Comparison of ENCODE assay signal across 8 mouse cellular contexts in genomic region chr4:129130755-129131303, GRCm38 (mm10). TPM values are rescaled to one million over a fixed set of nuclear protein-coding genes. Genes with fewer than 3 reads are reported as not detected.
DNase-seq lines count a peak whose midpoint lies in the region; ATAC-seq and TF ChIP-seq lines count a peak whose summit lies in the region.

No protein-coding gene starts in this region.

- H3K27ac ChIP-seq in heart, postnatal 0 days (ENCODE audit: low read depth) = no peak overlapping the region
- 0 out of 2 replicates have a peak overlapping the region, but pooled peaks have one; percentile 55 for H3K27ac ChIP-seq in embryonic facial prominence, embryonic 15.5 days (replicated peaks)
- peak overlapping the region; percentile 85 for H3K27ac ChIP-seq in kidney, embryonic 14.5 days (ENCODE audit: low read depth, low read length)
- H3K27ac ChIP-seq in midbrain, embryonic 10.5 days (replicated peaks) = 0 out of 2 replicates have a peak overlapping the region, but pooled peaks have one; percentile 28

- H3K4me3 ChIP-seq in heart, postnatal 0 days (ENCODE audit: low read depth, low read length) = peak overlapping the region; percentile 11; the same call in 1 of the 2 replicates
- peak overlapping the region; percentile 33 for H3K4me3 ChIP-seq in embryonic facial prominence, embryonic 15.5 days (replicated peaks)
- H3K4me3 ChIP-seq in kidney, embryonic 14.5 days (ENCODE audit: low read length) = peak overlapping the region; percentile 34
- H3K4me3 ChIP-seq in midbrain, embryonic 10.5 days = peak overlapping the region; percentile 30

- no peak for TF ChIP-seq EP300 in heart, postnatal 0 days (IDR thresholded peaks at IDR 0.05; ENCODE audit: low read depth)

- no peaks in the 10 kb centered on the region for H3K36me3 ChIP-seq in heart, postnatal 0 days (replicated peaks; ENCODE audit: control insufficient read depth, insufficient read depth, low read length)
- H3K36me3 ChIP-seq in embryonic facial prominence, embryonic 15.5 days = no peaks in the 10 kb centered on the region
- no peaks in the 10 kb centered on the region for H3K36me3 ChIP-seq in kidney, embryonic 14.5 days (ENCODE audit: control insufficient read depth, insufficient read depth, low read length)
- H3K36me3 ChIP-seq in midbrain, embryonic 10.5 days = no peaks in the 10 kb centered on the region

- H3K9ac ChIP-seq in heart, postnatal 0 days (replicated peaks; ENCODE audit: low read depth, low read length) = no peak overlapping the region
- H3K9ac ChIP-seq in embryonic facial prominence, embryonic 15.5 days = no peak overlapping the region
- peak overlapping the region; percentile 53; the same call in 1 of the 2 replicates for H3K9ac ChIP-seq in kidney, embryonic 14.5 days (ENCODE audit: low read depth, low read length)

- 5% methylated on average over 16 of the region's 17 CpGs for WGBS in heart, postnatal 0 days
- WGBS in embryonic facial prominence, embryonic 15.5 days = 3% methylated on average over 17 of the region's 17 CpGs
- 0% methylated on average over 17 of the region's 17 CpGs for WGBS in kidney, embryonic 14.5 days
- WGBS in midbrain, embryonic 10.5 days = 5% methylated on average over 17 of the region's 17 CpGs

- H3K27me3 ChIP-seq in heart, postnatal 0 days (ENCODE audit: control insufficient read depth, insufficient read depth, low read length) = peaks cover 18% of the 10 kb centered on the region
- H3K27me3 ChIP-seq in embryonic facial prominence, embryonic 15.5 days = peaks cover 7% of the 10 kb centered on the region
- peaks cover 5% of the 10 kb centered on the region; the same call in 1 of the 2 replicates for H3K27me3 ChIP-seq in kidney, embryonic 14.5 days (ENCODE audit: control insufficient read depth, insufficient read depth, low read length)
- H3K27me3 ChIP-seq in midbrain, embryonic 10.5 days (ENCODE audit: low read depth, poor library complexity, severe bottlenecking) = peaks cover 68% of the 10 kb centered on the region

- TF ChIP-seq CTCF in heart, postnatal 0 days (IDR thresholded peaks at IDR 0.05; ENCODE audit: low read depth) = no peak

- no peak for ATAC-seq in heart, postnatal 0 days (ENCODE audit: insufficient read depth, low read depth)
- peak; percentile 52; the same call in 1 of the 2 replicates for ATAC-seq in embryonic facial prominence, embryonic 15.5 days (ENCODE audit: insufficient number of reproducible peaks, low FRiP score, low TSS enrichment, low read depth)
- ATAC-seq in kidney, embryonic 14.5 days (ENCODE audit: low FRiP score, low TSS enrichment) = peak; percentile 82

- intact Hi-C loops in left cerebral cortex, postnatal 10 days (cut with DNase I) = no loop called here

- 0 out of 2 replicates have a peak, but pooled peaks cover 3% of the 10 kb centered on the region for H3K4me1 ChIP-seq in heart, postnatal 0 days (ENCODE audit: control insufficient read depth, insufficient read depth)
- H3K4me1 ChIP-seq in embryonic facial prominence, embryonic 15.5 days = peaks cover 36% of the 10 kb centered on the region
- H3K4me1 ChIP-seq in kidney, embryonic 14.5 days (ENCODE audit: control insufficient read depth, insufficient read depth, low read length) = peaks cover 34% of the 10 kb centered on the region
- peaks cover 47% of the 10 kb centered on the region for H3K4me1 ChIP-seq in midbrain, embryonic 10.5 days

- DNase-seq in heart, postnatal 0 days (ENCODE audit: low spot score) = no peak
- no peak for DNase-seq in heart, adult 9 months (ENCODE audit: low spot score in 2 of 2)
- DNase-seq in midbrain, embryonic 10.5 days (ENCODE audit: low spot score) = no peak
- DNase-seq in thymus, postnatal 4 days = peak; percentile 68
- no peak for DNase-seq in left cerebral cortex, postnatal 10 days (ENCODE audit: extremely low spot score in 1 of 2, low spot score in 2 of 2)
- DNase-seq in adrenal gland, adult 2 months = no peak

- no peaks in the 10 kb centered on the region for H3K9me3 ChIP-seq in heart, postnatal 0 days (replicated peaks; ENCODE audit: control insufficient read depth, low read length)
- H3K9me3 ChIP-seq in embryonic facial prominence, embryonic 15.5 days (replicated peaks) = no peaks in the 10 kb centered on the region
- H3K9me3 ChIP-seq in kidney, embryonic 14.5 days (ENCODE audit: control insufficient read depth, low read length) = no peaks in the 10 kb centered on the region
- H3K9me3 ChIP-seq in midbrain, embryonic 10.5 days (replicated peaks) = no peaks in the 10 kb centered on the region

- H3K4me2 ChIP-seq in heart, postnatal 0 days (ENCODE audit: low read depth, low read length) = peak overlapping the region; percentile 28; the same call in 1 of the 2 replicates
- H3K4me2 ChIP-seq in embryonic facial prominence, embryonic 15.5 days (replicated peaks) = peak overlapping the region; percentile 49
- peak overlapping the region; percentile 52 for H3K4me2 ChIP-seq in kidney, embryonic 14.5 days (replicated peaks; ENCODE audit: low read depth, low read length)

RNA-seq across cellular contexts. Expression of gene Fndc5, which starts 6.0 kb away (rescaled TPM):
- total RNA-seq in heart, postnatal 0 days (2014; rRNA removed; ENCODE audit: low replicate concordance) = 41.7 and 71.1 TPM in 2 replicates
- 50.7 and 51.3 TPM in 2 replicates for polyA plus RNA-seq in heart, postnatal 0 days (2015; fragmentation: Nextera tagmentation; extraction: Ambion mirVana)
- 19.7 and 26.3 TPM in 2 replicates for polyA plus RNA-seq in embryonic facial prominence, embryonic 15.5 days (2015; fragmentation: Nextera tagmentation; extraction: Ambion mirVana)
- 4.3 and 5.7 TPM in 2 replicates for polyA plus RNA-seq in kidney, embryonic 14.5 days (2014; fragmentation: Nextera tagmentation; extraction: Ambion mirVana)
- 0.50 and 0.78 TPM in 2 replicates for polyA plus RNA-seq in midbrain, embryonic 10.5 days (2016; fragmentation: Nextera tagmentation; extraction: Ambion mirVana)
- 10 to 100 TPM; 41.8 to 44.6 TPM for total RNA-seq in left cerebral cortex, postnatal 10 days (2021)
- 1 to 10 TPM; 3.1 to 7.4 TPM for total RNA-seq in adrenal gland, adult 2 months (2021)
- 2.6 and 5.7 TPM in 2 replicates for polyA plus RNA-seq in adrenal gland, adult 2 months (2012; rRNA removed)

RNA-seq across cellular contexts. Expression of gene Hpca, which starts 9.0 kb away (rescaled TPM):
- not detected in 2 replicates for total RNA-seq in heart, postnatal 0 days (2014; rRNA removed; ENCODE audit: low replicate concordance)
- polyA plus RNA-seq in heart, postnatal 0 days (2015; fragmentation: Nextera tagmentation; extraction: Ambion mirVana) = 0.16 and 0.25 TPM in 2 replicates
- 1.8 and 2.2 TPM in 2 replicates for polyA plus RNA-seq in embryonic facial prominence, embryonic 15.5 days (2015; fragmentation: Nextera tagmentation; extraction: Ambion mirVana)
- polyA plus RNA-seq in kidney, embryonic 14.5 days (2014; fragmentation: Nextera tagmentation; extraction: Ambion mirVana) = 0.83 TPM in 2 replicates
- polyA plus RNA-seq in midbrain, embryonic 10.5 days (2016; fragmentation: Nextera tagmentation; extraction: Ambion mirVana) = 1.4 and 2.4 TPM in 2 replicates
- total RNA-seq in left cerebral cortex, postnatal 10 days (2021) = 100 to 1,000 TPM; 441 to 451 TPM
- total RNA-seq in adrenal gland, adult 2 months (2021) = 1 to 10 TPM in 1 of 2 experiments, under 1 TPM in 1; 0.66 to 1.1 TPM
- polyA plus RNA-seq in adrenal gland, adult 2 months (2012; rRNA removed) = 1.4 and 2.6 TPM in 2 replicates

RNA-seq across cellular contexts. Expression of gene Tmem54, which starts 25.5 kb away (rescaled TPM):
- total RNA-seq in heart, postnatal 0 days (2014; rRNA removed; ENCODE audit: low replicate concordance) = 1.1 TPM in 1 of 2 replicates, not detected in the other
- polyA plus RNA-seq in heart, postnatal 0 days (2015; fragmentation: Nextera tagmentation; extraction: Ambion mirVana) = not detected in 2 replicates
- polyA plus RNA-seq in embryonic facial prominence, embryonic 15.5 days (2015; fragmentation: Nextera tagmentation; extraction: Ambion mirVana) = 26.6 and 26.9 TPM in 2 replicates
- polyA plus RNA-seq in kidney, embryonic 14.5 days (2014; fragmentation: Nextera tagmentation; extraction: Ambion mirVana) = 8.5 and 10.0 TPM in 2 replicates
- polyA plus RNA-seq in midbrain, embryonic 10.5 days (2016; fragmentation: Nextera tagmentation; extraction: Ambion mirVana) = 1.0 and 2.1 TPM in 2 replicates
- not detected for total RNA-seq in left cerebral cortex, postnatal 10 days (2021)
- not detected for total RNA-seq in adrenal gland, adult 2 months (2021)
- not detected in 2 replicates for polyA plus RNA-seq in adrenal gland, adult 2 months (2012; rRNA removed)

RNA-seq across cellular contexts. Expression of gene S100pbp, which starts 58.7 kb away (rescaled TPM):
- total RNA-seq in heart, postnatal 0 days (2014; rRNA removed; ENCODE audit: low replicate concordance) = 16.0 and 24.5 TPM in 2 replicates
- polyA plus RNA-seq in heart, postnatal 0 days (2015; fragmentation: Nextera tagmentation; extraction: Ambion mirVana) = 5.9 and 6.9 TPM in 2 replicates
- polyA plus RNA-seq in embryonic facial prominence, embryonic 15.5 days (2015; fragmentation: Nextera tagmentation; extraction: Ambion mirVana) = 17.8 and 18.5 TPM in 2 replicates
- polyA plus RNA-seq in kidney, embryonic 14.5 days (2014; fragmentation: Nextera tagmentation; extraction: Ambion mirVana) = 17.3 and 28.9 TPM in 2 replicates
- polyA plus RNA-seq in midbrain, embryonic 10.5 days (2016; fragmentation: Nextera tagmentation; extraction: Ambion mirVana) = 28.2 and 28.8 TPM in 2 replicates
- total RNA-seq in left cerebral cortex, postnatal 10 days (2021) = 10 to 100 TPM; 40.1 to 45.7 TPM
- total RNA-seq in adrenal gland, adult 2 months (2021) = 10 to 100 TPM; 21.1 to 21.4 TPM
- polyA plus RNA-seq in adrenal gland, adult 2 months (2012; rRNA removed) = 6.4 and 7.5 TPM in 2 replicates

RNA-seq across cellular contexts. Expression of gene Yars, which starts 58.7 kb away (rescaled TPM):
- 24.7 and 27.3 TPM in 2 replicates for total RNA-seq in heart, postnatal 0 days (2014; rRNA removed; ENCODE audit: low replicate concordance)
- 30.8 and 31.5 TPM in 2 replicates for polyA plus RNA-seq in heart, postnatal 0 days (2015; fragmentation: Nextera tagmentation; extraction: Ambion mirVana)
- 75.5 and 83.2 TPM in 2 replicates for polyA plus RNA-seq in embryonic facial prominence, embryonic 15.5 days (2015; fragmentation: Nextera tagmentation; extraction: Ambion mirVana)
- 68.4 and 92.6 TPM in 2 replicates for polyA plus RNA-seq in kidney, embryonic 14.5 days (2014; fragmentation: Nextera tagmentation; extraction: Ambion mirVana)
- polyA plus RNA-seq in midbrain, embryonic 10.5 days (2016; fragmentation: Nextera tagmentation; extraction: Ambion mirVana) = 107 and 111 TPM in 2 replicates
- 100 to 1,000 TPM; 103 to 105 TPM for total RNA-seq in left cerebral cortex, postnatal 10 days (2021)
- total RNA-seq in adrenal gland, adult 2 months (2021) = 10 to 100 TPM; 84.8 to 98.6 TPM
- 7.2 and 11.2 TPM in 2 replicates for polyA plus RNA-seq in adrenal gland, adult 2 months (2012; rRNA removed)
